Mouse (Mus musculus) myocyte (in vitro differentiated cells): Measurements from ENCODE around the gene Pdzd2. TPM values are rescaled to one million over a fixed set of nuclear protein-coding genes. Genes with fewer than 3 reads are reported as not detected.

Source experiments
- H3K27me3 ChIP-seq: one replicate; pipeline ENCODE4 v1.6.1; 2011; ENCODE audit not compliant: control insufficient read depth, insufficient read depth, insufficient read length
- H3K36me3 ChIP-seq: one replicate; pipeline ENCODE4 v1.6.1; 2011; ENCODE audit not compliant: control insufficient read depth, insufficient read depth
- H3K4me2 ChIP-seq: one replicate; pipeline ENCODE4 v1.6.1; 2011; ENCODE audit warnings: low read depth, control low read depth
- H3K4me3 ChIP-seq: one replicate; pipeline ENCODE4 v1.5.1; 2011; ENCODE audit warnings: mild to moderate bottlenecking, control low read depth, moderate library complexity
- H3K79me2 ChIP-seq: one replicate; pipeline ENCODE4 v1.6.1; 2011; ENCODE audit not compliant: control insufficient read depth, insufficient read depth
- H3ac ChIP-seq: one replicate; pipeline ENCODE4 v1.6.1; 2011; ENCODE audit not compliant: control insufficient read depth, insufficient read length
- CEBPB ChIP-seq: IDR thresholded peaks from 2 replicates; pipeline ENCODE4 v1.6.1; 2011; ENCODE audit warnings: mild to moderate bottlenecking, moderate library complexity; ENCODE audit not compliant: poor library complexity, insufficient read depth, severe bottlenecking
- E2F4 ChIP-seq: IDR thresholded peaks from one replicate; pipeline ENCODE4 v1.6.1; 2011; ENCODE audit warnings: mild to moderate bottlenecking, control low read depth, moderate library complexity; ENCODE audit not compliant: insufficient read depth
- MAX ChIP-seq: IDR thresholded peaks from one replicate; pipeline ENCODE4 v1.6.1; 2011; ENCODE audit warnings: low read depth, mild to moderate bottlenecking, control low read depth
- MYOD1 ChIP-seq, 3 experiments: IDR thresholded peaks; one replicate each; pipeline ENCODE4 v1.6.1; 2011; ENCODE audit warnings: control low read depth in 2 of 3, low read depth in 2 of 3, mild to moderate bottlenecking in 2 of 3, moderate library complexity in 1 of 3; ENCODE audit not compliant: insufficient read length in 2 of 3, control insufficient read depth in 1 of 3
- MYOG ChIP-seq, 3 experiments: IDR thresholded peaks; one replicate each; pipeline ENCODE4 v1.6.1; 2011; ENCODE audit warnings: control low read depth in 2 of 3, low read depth in 2 of 3, mild to moderate bottlenecking in 2 of 3; ENCODE audit not compliant: insufficient read length in 2 of 3, control insufficient read depth in 1 of 3, insufficient read depth in 1 of 3
- POLR2A ChIP-seq: IDR thresholded peaks from one replicate; pipeline ENCODE4 v1.6.1; 2011; ENCODE audit warnings: low read depth, mild to moderate bottlenecking, control low read depth, moderate library complexity; ENCODE audit not compliant: insufficient read length
- POLR2AphosphoS2 ChIP-seq: IDR thresholded peaks from one replicate; pipeline ENCODE4 v1.6.1; 2011; ENCODE audit warnings: low read depth, control low read depth; ENCODE audit not compliant: insufficient read length
- REST ChIP-seq: IDR thresholded peaks from one replicate; pipeline ENCODE4 v1.6.1; 2011; ENCODE audit warnings: mild to moderate bottlenecking, control low read depth, moderate library complexity; ENCODE audit not compliant: insufficient read depth, insufficient read length
- SRF ChIP-seq: IDR thresholded peaks from one replicate; pipeline ENCODE4 v1.6.1; 2011; ENCODE audit warnings: low read depth; ENCODE audit not compliant: control insufficient read depth, insufficient read length
- TCF12 ChIP-seq: IDR thresholded peaks from one replicate; pipeline ENCODE4 v1.6.1; 2011; ENCODE audit warnings: mild to moderate bottlenecking, control low read depth; ENCODE audit not compliant: poor library complexity, insufficient read depth, severe bottlenecking
- TCF3 ChIP-seq: IDR thresholded peaks from one replicate; pipeline ENCODE4 v1.6.1; 2011; ENCODE audit warnings: low read depth, control low read depth; ENCODE audit not compliant: insufficient read length
- USF1 ChIP-seq: IDR thresholded peaks from one replicate; pipeline ENCODE4 v1.6.1; 2011; ENCODE audit warnings: low read depth, mild to moderate bottlenecking, control low read depth, moderate library complexity
- polyA plus RNA-seq: library from polyadenylated mRNA; unstranded; fragments of >200 nt; fragmentation: generic; extraction: Trizol; gene quantifications from one replicate; pipeline ENCODE4 v1.2.1, GENCODE M21; 2012; ENCODE audit warnings: missing spikeins

Gene Pdzd2
- polyA plus RNA-seq, 1 experiment: 0.01 TPM

DNA sequence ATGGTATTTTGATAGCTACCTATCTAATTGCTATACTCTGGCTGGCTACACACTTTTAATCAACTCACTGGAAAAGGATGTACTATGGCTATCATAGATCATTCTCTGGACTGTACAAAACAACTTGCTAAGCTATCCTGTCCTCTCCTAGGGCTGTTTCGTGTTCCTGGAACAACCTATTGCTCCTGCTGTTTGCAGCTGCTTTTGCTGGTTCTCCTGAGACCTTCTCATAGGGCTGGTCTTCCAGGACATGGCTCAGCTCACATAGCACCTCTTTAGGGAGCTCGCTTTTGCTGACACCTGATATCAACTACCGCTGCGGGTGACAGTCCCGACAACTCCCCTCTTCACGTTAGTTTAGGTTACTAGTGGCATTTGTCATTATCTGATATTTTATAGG is 288.9 kb downstream of the Pdzd2 start:
- TF ChIP-seq POLR2AphosphoS2 (no peak), SRF (no peak), CEBPB (no peak), TCF12 (no peak), MYOG (IDR thresholded peaks at IDR 0.05; ENCODE audit: control insufficient read depth in 1 of 3, insufficient read depth in 1 of 3, insufficient read length in 2 of 3, low read depth in 2 of 3) (no peak), REST (no peak), MAX (no peak), E2F4 (no peak), POLR2A (no peak), TCF3 (no peak), MYOD1 (IDR thresholded peaks at IDR 0.05; ENCODE audit: control insufficient read depth in 1 of 3, insufficient read length in 2 of 3, low read depth in 2 of 3) (no peak), USF1 (no peak)
- Histone ChIP-seq H3K4me2 (no peak overlapping the region), H3K79me2 (no peaks in the 10 kb centered on the region), H3K36me3 (no peaks in the 10 kb centered on the region), H3K27me3 (no peaks in the 10 kb centered on the region), H3ac (no peak overlapping the region), H3K4me3 (no peak overlapping the region)

- Histone ChIP-seq H3K79me2 (no peaks in the 10 kb centered on the region), H3K4me2 (no peak overlapping the region), H3K36me3 (no peaks in the 10 kb centered on the region), H3ac (no peak overlapping the region), H3K27me3 (no peaks in the 10 kb centered on the region), H3K4me3 (no peak overlapping the region)
- no peak for TF ChIP-seq SRF
- TF ChIP-seq TCF12: no peak
- no peak for TF ChIP-seq REST
- no peak for TF ChIP-seq POLR2A
- TF ChIP-seq TCF3: no peak
- no peak for TF ChIP-seq MYOG (IDR thresholded peaks at IDR 0.05; ENCODE audit: control insufficient read depth in 1 of 3, insufficient read depth in 1 of 3, insufficient read length in 2 of 3, low read depth in 2 of 3)
- TF ChIP-seq CEBPB: no peak
- TF ChIP-seq E2F4: no peak
- no peak for TF ChIP-seq USF1
- no peak for TF ChIP-seq MYOD1 (IDR thresholded peaks at IDR 0.05; ENCODE audit: control insufficient read depth in 1 of 3, insufficient read length in 2 of 3, low read depth in 2 of 3)
- no peak for TF ChIP-seq MAX
- no peak for TF ChIP-seq POLR2AphosphoS2
Measured at GRCm38 (mm10) chr15:12449321-12449720, 290.4 kb downstream of the Pdzd2 start.

- no peak overlapping the region for H3K4me3 ChIP-seq
- TF ChIP-seq TCF3 (no peak), TCF12 (no peak), E2F4 (no peak), MAX (no peak), POLR2A (no peak), SRF (no peak), POLR2AphosphoS2 (no peak), MYOD1 (IDR thresholded peaks at IDR 0.05; ENCODE audit: control insufficient read depth in 1 of 3, insufficient read length in 2 of 3, low read depth in 2 of 3) (no peak), CEBPB (no peak), MYOG (IDR thresholded peaks at IDR 0.05; ENCODE audit: control insufficient read depth in 1 of 3, insufficient read depth in 1 of 3, insufficient read length in 2 of 3, low read depth in 2 of 3) (no peak), USF1 (no peak), REST (no peak)
- H3ac ChIP-seq: no peak overlapping the region
- H3K27me3 ChIP-seq: no peaks in the 10 kb centered on the region
- H3K36me3 ChIP-seq: no peaks in the 10 kb centered on the region
- H3K79me2 ChIP-seq: no peaks in the 10 kb centered on the region
- peak overlapping the region; percentile 39 for H3K4me2 ChIP-seq
Measured at GRCm38 (mm10) chr15:12447021-12447434, 292.7 kb downstream of the Pdzd2 start.

- no peaks in the 10 kb centered on the region for H3K36me3 ChIP-seq
- no peak overlapping the region for H3K4me3 ChIP-seq
- TF ChIP-seq MYOD1 (IDR thresholded peaks at IDR 0.05; ENCODE audit: control insufficient read depth in 1 of 3, insufficient read length in 2 of 3, low read depth in 2 of 3) (no peak), TCF3 (no peak), CEBPB (no peak), SRF (no peak), MYOG (IDR thresholded peaks at IDR 0.05; ENCODE audit: control insufficient read depth in 1 of 3, insufficient read depth in 1 of 3, insufficient read length in 2 of 3, low read depth in 2 of 3) (no peak), TCF12 (no peak), POLR2AphosphoS2 (no peak), POLR2A (no peak), MAX (no peak), REST (no peak), E2F4 (no peak), USF1 (no peak)
- no peak overlapping the region for H3ac ChIP-seq
- H3K4me2 ChIP-seq: no peak overlapping the region
- no peaks in the 10 kb centered on the region for H3K79me2 ChIP-seq
- no peaks in the 10 kb centered on the region for H3K27me3 ChIP-seq
Measured at GRCm38 (mm10) chr15:12444551-12444950, 295.2 kb downstream of the Pdzd2 start.
